Mouse (Mus musculus): ENCODE results near the gene Cxcr6. TPM values are rescaled to one million over a fixed set of nuclear protein-coding genes. Genes with fewer than 3 reads are reported as not detected.

The Cxcr6 gene
- polyA plus RNA-seq, 1 experiment from 2014 or later = 0.23 TPM

DNA sequence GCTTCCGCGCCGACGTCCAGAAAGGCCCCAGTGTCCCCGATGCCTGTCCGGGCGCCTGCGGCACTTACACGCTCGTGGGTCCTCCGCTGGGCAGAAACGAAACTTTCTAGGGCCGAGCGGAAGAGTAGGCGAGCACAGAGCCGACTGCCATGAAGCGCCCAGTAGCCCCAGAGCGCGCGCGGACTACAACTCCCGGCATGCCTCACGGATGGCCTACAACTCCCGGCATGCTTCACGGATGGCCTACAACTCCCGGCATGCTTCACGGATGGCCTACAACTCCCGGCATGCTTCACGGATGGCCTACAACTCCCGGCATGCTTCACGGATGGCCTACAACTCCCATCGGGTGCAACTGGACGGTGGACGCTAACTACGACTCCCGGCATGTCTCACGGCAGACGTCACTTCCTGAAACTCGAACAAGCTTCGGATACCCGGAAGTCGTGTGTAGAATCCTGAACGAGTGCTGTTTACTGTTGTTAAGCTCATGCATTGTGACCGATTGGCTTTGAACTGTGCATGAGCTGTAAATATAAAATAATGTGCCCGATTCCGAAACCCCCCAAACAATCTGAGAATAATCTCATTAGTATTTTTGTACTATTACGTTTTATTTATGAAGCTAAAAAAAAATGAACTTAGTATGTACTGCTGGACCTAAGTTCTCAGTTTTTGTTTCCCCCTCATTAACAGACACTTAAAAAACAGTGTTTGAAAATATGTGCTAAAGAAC is 45.6 kb downstream of the Cxcr6 start, which contains the start of gene Fyco1:
Fyco1 (minus strand) TSS at position 187 of the 736 bp plus-strand sequence.
- Histone ChIP-seq H3K36me3 (ENCODE audit: control insufficient read depth, insufficient read depth, low read length) (no peaks in the 10 kb centered on the region), H3K27me3 (ENCODE audit: control insufficient read depth, insufficient read depth, low read length) (no peaks in the 10 kb centered on the region), H3K9me3 (ENCODE audit: control insufficient read depth, low read length) (no peaks in the 10 kb centered on the region), H3K27ac (replicated peaks; ENCODE audit: low read depth, low read length) (peak within 1 kb of the TSS; percentile 59; the same call in 1 of the 2 replicates), H3K4me1 (ENCODE audit: control insufficient read depth, insufficient read depth, low read length) (0 out of 2 replicates have a peak, but pooled peaks cover 5% of the 10 kb centered on the region), H3K4me2 (ENCODE audit: low read depth, severe bottlenecking) (peak within 1 kb of the TSS; percentile 65), H3K9ac (ENCODE audit: low read length) (peak within 1 kb of the TSS; percentile 72), H3K4me3 (ENCODE audit: low read depth, low read length) (peak within 1 kb of the TSS; percentile 69)
- peak; percentile 97 for ATAC-seq (ENCODE audit: insufficient number of reproducible peaks, low FRiP score, low TSS enrichment, low read depth)
- WGBS = under 1% methylated on average over 47 of the region's 47 CpGs
- peak; percentile 89 for DNase-seq (ENCODE audit: low spot score)

DNA sequence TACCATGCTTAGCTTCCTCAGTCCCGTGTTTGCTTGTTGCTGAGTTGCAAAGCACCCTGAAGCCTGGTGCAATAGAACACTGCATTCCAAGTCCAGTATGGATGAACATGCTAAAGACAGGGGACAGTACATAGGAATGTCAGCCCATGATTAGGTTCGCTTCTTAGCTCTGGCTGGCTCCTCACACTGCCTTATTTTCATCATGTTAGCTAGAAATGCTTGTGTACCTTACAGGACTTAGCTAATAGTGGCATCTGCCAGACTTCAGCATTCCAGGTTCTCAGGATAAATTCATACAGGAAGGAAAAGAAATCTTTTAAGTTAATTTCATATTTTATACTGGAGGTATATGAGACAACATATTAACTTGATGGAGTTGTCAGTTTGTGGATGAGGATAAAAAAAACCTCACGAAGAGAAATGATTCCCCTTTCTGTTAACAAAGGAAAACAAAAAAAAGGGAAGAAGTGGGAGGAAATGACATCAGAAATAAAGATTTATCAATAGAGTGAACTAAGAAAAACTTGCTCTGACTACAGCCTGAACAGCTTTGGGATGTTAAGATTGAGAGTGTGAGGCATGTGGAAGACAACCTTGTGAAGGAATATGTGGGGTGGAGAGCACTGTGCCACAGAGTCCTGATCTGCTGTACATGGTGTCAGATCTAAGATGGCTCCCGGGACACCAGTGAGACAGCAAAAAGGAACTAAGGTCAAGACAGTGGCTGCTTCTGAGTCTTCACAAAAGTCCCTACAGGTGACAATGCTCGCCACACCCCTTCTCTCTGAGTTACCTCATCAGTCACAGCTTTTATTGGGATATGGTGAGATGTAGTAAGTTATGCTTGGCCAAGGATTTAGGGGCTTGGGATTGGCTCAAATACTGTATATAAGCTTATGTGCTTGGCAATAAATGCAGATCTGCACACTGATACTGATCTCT is 46.4 kb downstream of the Cxcr6 start:
- ATAC-seq (ENCODE audit: insufficient number of reproducible peaks, low FRiP score, low TSS enrichment, low read depth) = no peak

DNA sequence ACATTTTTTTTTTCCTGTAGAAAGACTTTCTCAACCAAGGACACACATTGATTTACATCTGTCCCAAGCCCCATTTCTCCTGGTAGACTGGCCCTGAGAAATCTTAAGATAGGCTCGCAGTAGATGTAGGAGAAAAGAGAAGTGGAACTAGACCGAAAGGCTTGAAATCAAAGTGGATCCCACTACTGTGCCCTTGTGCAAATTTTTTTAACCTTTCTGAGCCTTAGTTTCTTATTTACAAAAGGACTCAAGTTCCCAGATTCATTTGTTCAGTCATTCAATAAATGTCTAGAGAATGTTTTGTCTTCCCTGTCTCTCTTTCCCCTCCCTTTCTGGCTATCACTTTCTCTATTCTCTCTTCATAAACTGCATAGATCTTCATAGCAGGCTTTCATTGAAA is 50.6 kb downstream of the Cxcr6 start:
- ATAC-seq (ENCODE audit: insufficient number of reproducible peaks, low FRiP score, low TSS enrichment, low read depth) (no peak), DNase-seq (ENCODE audit: low spot score) (no peak)
- Histone ChIP-seq H3K4me1 (ENCODE audit: control insufficient read depth, insufficient read depth, low read length) (0 out of 2 replicates have a peak, but pooled peaks cover 2% of the 10 kb centered on the region), H3K4me2 (ENCODE audit: low read depth, severe bottlenecking) (no peak overlapping the region), H3K27me3 (ENCODE audit: control insufficient read depth, insufficient read depth, low read length) (no peaks in the 10 kb centered on the region), H3K4me3 (ENCODE audit: low read depth, low read length) (no peak overlapping the region), H3K27ac (replicated peaks; ENCODE audit: low read depth, low read length) (no peak overlapping the region), H3K9me3 (ENCODE audit: control insufficient read depth, low read length) (no peaks in the 10 kb centered on the region), H3K9ac (ENCODE audit: low read length) (no peak overlapping the region), H3K36me3 (ENCODE audit: control insufficient read depth, insufficient read depth, low read length) (no peaks in the 10 kb centered on the region)
- WGBS = 84% methylated on average over 2 of the region's 2 CpGs

More for the DNA sequence above, 46.4 kb downstream of the Cxcr6 start:
- peak overlapping the region; percentile 42 for H3K4me2 ChIP-seq (ENCODE audit: low read depth, severe bottlenecking)
- DNase-seq (ENCODE audit: low spot score) = peak; percentile 25
- H3K36me3 ChIP-seq (ENCODE audit: control insufficient read depth, insufficient read depth, low read length) = no peaks in the 10 kb centered on the region
- no peaks in the 10 kb centered on the region for H3K27me3 ChIP-seq (ENCODE audit: control insufficient read depth, insufficient read depth, low read length)
- no peak overlapping the region; the same call in 1 of the 2 replicates for H3K9ac ChIP-seq (ENCODE audit: low read length)
- peak overlapping the region; percentile 69; the same call in 1 of the 2 replicates for H3K4me3 ChIP-seq (ENCODE audit: low read depth, low read length)
- 74% methylated on average over 5 of the region's 5 CpGs for WGBS
- no peaks in the 10 kb centered on the region for H3K9me3 ChIP-seq (ENCODE audit: control insufficient read depth, low read length)
- no peak overlapping the region for H3K27ac ChIP-seq (replicated peaks; ENCODE audit: low read depth, low read length)
- 0 out of 2 replicates have a peak, but pooled peaks cover 5% of the 10 kb centered on the region for H3K4me1 ChIP-seq (ENCODE audit: control insufficient read depth, insufficient read depth, low read length)

Other genes with a start within 250 kb of the Cxcr6 start
- gene Slc6a20b, start 173.9 kb upstream of the Cxcr6 start, polyA plus RNA-seq (2014; fragmentation: Nextera tagmentation; extraction: Ambion mirVana) = 0.11 and 0.27 TPM in 2 replicates
- 0.03 and 0.10 TPM in 2 replicates for gene Ccr9, start 128.0 kb upstream of the Cxcr6 start, polyA plus RNA-seq (2014; fragmentation: Nextera tagmentation; extraction: Ambion mirVana)
- gene Slc6a20a, start 127.6 kb upstream of the Cxcr6 start, polyA plus RNA-seq (2014; fragmentation: Nextera tagmentation; extraction: Ambion mirVana) = not detected in 2 replicates
- 43.4 and 47.0 TPM in 2 replicates for gene Lztfl1, start 88.8 kb upstream of the Cxcr6 start, polyA plus RNA-seq (2014; fragmentation: Nextera tagmentation; extraction: Ambion mirVana)
- 7.3 and 12.1 TPM in 2 replicates for gene Fyco1, start 45.4 kb downstream of the Cxcr6 start, polyA plus RNA-seq (2014; fragmentation: Nextera tagmentation; extraction: Ambion mirVana)
- 0.04 TPM in 1 of 2 replicates, not detected in the other for gene Xcr1, start 55.6 kb downstream of the Cxcr6 start, polyA plus RNA-seq (2014; fragmentation: Nextera tagmentation; extraction: Ambion mirVana)
- 0.51 and 0.96 TPM in 2 replicates for gene Ccr1, start 162.2 kb downstream of the Cxcr6 start, polyA plus RNA-seq (2014; fragmentation: Nextera tagmentation; extraction: Ambion mirVana)
- gene Ccr1l1, start 171.9 kb downstream of the Cxcr6 start, polyA plus RNA-seq (2014; fragmentation: Nextera tagmentation; extraction: Ambion mirVana) = not detected in 2 replicates
- not detected in 2 replicates for gene Ccr3, start 215.5 kb downstream of the Cxcr6 start, polyA plus RNA-seq (2014; fragmentation: Nextera tagmentation; extraction: Ambion mirVana)